Mouse (Mus musculus) heart, embryonic 15.5 days (tissue): ENCODE results near the gene Pnpla1. TPM values are rescaled to one million over a fixed set of nuclear protein-coding genes. Genes with fewer than 3 reads are reported as not detected.

ENCODE experiments used
- polyA plus RNA-seq: library from polyadenylated mRNA; unstranded; fragments of >200 nt; fragmentation: Nextera tagmentation; extraction: Ambion mirVana; gene quantifications from 2 replicates; pipeline ENCODE4 v1.2.1, GENCODE M21; 2015

Pnpla1 gene
- polyA plus RNA-seq, 1 experiment from 2014 or later: not detected

Other genes starting within 250 kb of the Pnpla1 start
- 39.8 and 45.4 TPM in 2 replicates for gene Srpk1, start 235.7 kb upstream of the Pnpla1 start, polyA plus RNA-seq
- 0.23 and 0.66 TPM in 2 replicates for gene Slc26a8, start 168.2 kb upstream of the Pnpla1 start, polyA plus RNA-seq
- 22.0 and 31.1 TPM in 2 replicates for gene Mapk14, start 167.1 kb upstream of the Pnpla1 start, polyA plus RNA-seq
- 1.6 and 2.0 TPM in 2 replicates for gene AC170998.1, start 132.3 kb upstream of the Pnpla1 start, polyA plus RNA-seq
- 3.6 and 8.6 TPM in 2 replicates for gene Mapk13, start 89.1 kb upstream of the Pnpla1 start, polyA plus RNA-seq
- 5.2 and 11.1 TPM in 2 replicates for gene Brpf3, start 57.3 kb upstream of the Pnpla1 start, polyA plus RNA-seq
- 0.04 and 0.30 TPM in 2 replicates for gene 4930539E08Rik, start 56.9 kb downstream of the Pnpla1 start, polyA plus RNA-seq
- 0.18 TPM in 1 of 2 replicates, not detected in the other for gene Pxt1, start 85.4 kb downstream of the Pnpla1 start, polyA plus RNA-seq
- gene Kctd20, start 93.5 kb downstream of the Pnpla1 start, polyA plus RNA-seq: 51.0 and 59.3 TPM in 2 replicates
- 73.6 and 78.0 TPM in 2 replicates for gene Stk38, start 149.6 kb downstream of the Pnpla1 start, polyA plus RNA-seq
- 318 and 332 TPM in 2 replicates for gene Srsf3, start 174.2 kb downstream of the Pnpla1 start, polyA plus RNA-seq
- 53.3 and 64.4 TPM in 2 replicates for gene Cdkn1a, start 232.6 kb downstream of the Pnpla1 start, polyA plus RNA-seq